Mouse (Mus musculus): ENCODE data around the gene Cyb5r4.
"Not testable (repeated sequence)": the region's sequence is repeated elsewhere in the genome, so short reads cannot be mapped to it uniquely, and the experiment has no call there.

Gene Cyb5r4

GRCm38 (mm10) chr9:87021778-87022523, at the start of gene Cyb5r4:
Gene Cyb5r4 (plus strand): TSS chr9:87022014.
- ChIA-PET CTCF (interaction anchor here in 1 of 4 experiments (0.6 kb wide), 2 partner anchors 12 to 164 kb away, joined by 3 to 7 read pairs; no protein-coding TSS in a partner anchor), POLR2A (interaction anchor here in 2 of 4 experiments (0.6 to 1.5 kb wide), 11 partner anchors 9 to 554 kb away, joined by 3 to 4 read pairs (median 3); partner anchors contain the start of genes Cep162 (in 1 of the 2), Pgm3 (in 1 of the 2) and Rwdd2a (in 1 of the 2))

GRCm38 (mm10) chr9:86972471-86972870, 49.3 kb upstream of the Cyb5r4 start:
- CTCF ChIA-PET: not testable (repeated sequence)
- POLR2A ChIA-PET: interaction anchor here in 1 of 4 experiments (0.6 to 1.8 kb wide), 8 partner anchors 9 to 283 kb away, joined by 3 to 4 read pairs (median 4); partner anchors contain the start of genes Cep162 and Cyb5r4

- ChIA-PET POLR2A (interaction anchor here in 1 of 4 experiments (1.3 to 1.8 kb wide), 6 partner anchors 10 to 190 kb away, joined by 3 to 9 read pairs (median 4); partner anchors contain the start of gene Cyb5r4), CTCF (interaction anchor here in 1 of 4 experiments (1.2 kb wide), 1 partner anchor 17 kb away, joined by 3 read pairs; no protein-coding TSS in a partner anchor)
These were observed 48.3 kb upstream of the Cyb5r4 start for GRCm38 (mm10) chr9:86973562-86973961.

DNA sequence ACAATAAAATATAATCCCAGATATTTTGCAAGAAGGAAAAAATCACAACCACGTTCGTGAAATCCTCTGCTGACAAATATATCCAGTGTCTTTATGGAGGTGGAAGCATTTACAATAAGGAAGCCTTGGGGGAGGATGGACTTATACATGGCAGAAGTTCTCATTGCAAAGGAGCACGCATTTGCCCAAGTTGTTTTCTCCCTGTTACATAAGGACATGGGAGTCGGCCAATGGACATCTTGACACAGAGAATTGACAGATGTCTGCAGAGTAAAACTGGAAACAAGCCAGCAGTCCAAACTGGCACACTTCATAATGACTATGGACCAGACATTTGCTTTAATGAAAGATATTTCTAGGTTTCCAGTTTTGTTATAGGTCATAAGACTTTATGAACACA, 44.9 kb upstream of the Cyb5r4 start:
- ChIA-PET POLR2A (no interaction called here), CTCF (interaction anchor here in 1 of 4 experiments (0.6 kb wide), 1 partner anchor 1467 kb away, joined by 7 read pairs; no protein-coding TSS in a partner anchor)

DNA sequence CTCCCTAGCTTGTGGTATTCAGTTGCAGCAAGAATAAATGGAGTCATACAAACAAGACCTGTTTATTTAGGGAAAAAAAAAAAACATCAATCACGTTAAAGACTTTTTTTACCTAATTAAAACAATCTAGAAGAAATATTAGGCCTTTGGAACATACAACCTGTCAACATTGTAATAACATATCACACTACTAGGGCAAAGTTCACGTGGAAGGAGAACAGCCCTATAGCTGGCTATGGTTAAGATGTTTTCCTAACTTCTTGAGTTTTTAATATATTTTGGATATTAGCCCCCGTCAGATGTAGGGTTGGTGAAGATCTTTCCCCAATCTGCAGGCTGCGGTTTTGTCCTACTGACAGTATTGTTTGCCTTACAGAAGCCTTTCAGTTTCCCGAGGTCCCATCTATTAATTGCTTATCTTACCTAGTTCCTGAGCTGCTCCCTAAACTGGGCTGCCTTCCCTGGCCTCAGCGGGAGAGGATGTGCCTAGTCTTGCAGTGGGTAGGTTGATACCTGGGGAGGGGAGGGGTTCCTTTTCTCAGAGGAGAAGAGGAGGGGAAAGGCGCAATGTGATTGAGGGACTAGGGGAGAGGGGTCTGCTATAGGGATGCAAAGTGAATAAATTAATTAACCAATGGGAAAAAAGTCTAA, 43.4 kb upstream of the Cyb5r4 start:
- CTCF ChIA-PET: no interaction called here
- POLR2A ChIA-PET: no interaction called here

DNA sequence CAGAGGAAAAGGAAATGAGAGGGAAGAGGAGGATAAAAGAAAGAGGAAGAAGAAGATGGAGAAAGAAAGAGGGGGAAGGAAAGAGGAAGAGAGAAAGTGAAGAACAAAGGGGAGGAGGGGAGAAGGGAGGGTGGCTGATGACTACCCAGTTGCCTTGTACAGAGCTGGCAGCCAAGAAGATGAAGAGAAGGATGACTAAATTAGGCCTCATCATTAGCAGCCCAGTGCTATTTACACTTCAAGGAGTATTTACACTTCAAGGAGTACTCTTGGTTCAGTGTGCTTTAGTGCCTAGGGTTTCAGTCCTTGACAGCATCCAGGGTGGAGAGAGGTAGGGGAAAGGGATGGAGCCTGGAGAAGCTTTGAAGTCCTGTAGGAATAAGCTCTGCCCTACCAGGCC, 41.8 kb upstream of the Cyb5r4 start:
- ChIA-PET POLR2A (no interaction called here), CTCF (interaction anchor here in 1 of 4 experiments (0.6 kb wide), 1 partner anchor 405 kb away, joined by 3 read pairs; no protein-coding TSS in a partner anchor)

DNA sequence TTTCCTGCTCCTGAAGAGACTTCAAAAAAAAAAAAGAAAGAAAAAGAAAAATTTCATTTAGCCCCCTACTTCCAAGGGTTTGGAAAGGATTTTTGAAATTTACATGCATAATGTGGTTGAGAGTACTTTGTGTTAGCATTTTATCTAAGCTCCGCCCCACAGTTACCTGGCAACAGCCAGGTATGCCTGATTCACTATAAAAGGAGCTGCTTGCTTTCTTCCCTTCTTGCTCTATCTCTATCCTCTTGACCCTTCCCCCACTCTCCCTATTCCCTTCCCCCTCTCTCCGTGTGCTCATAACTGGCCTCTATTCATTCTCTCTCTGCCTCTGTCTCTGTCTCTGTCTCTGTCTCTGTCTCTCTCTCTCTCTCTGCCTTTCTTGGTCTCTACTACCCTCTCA, 40.9 kb upstream of the Cyb5r4 start:
- ChIA-PET POLR2A (no interaction called here), CTCF (interaction anchor here in 1 of 4 experiments (0.6 kb wide), 1 partner anchor 24 kb away, joined by 3 read pairs; no protein-coding TSS in a partner anchor)

DNA sequence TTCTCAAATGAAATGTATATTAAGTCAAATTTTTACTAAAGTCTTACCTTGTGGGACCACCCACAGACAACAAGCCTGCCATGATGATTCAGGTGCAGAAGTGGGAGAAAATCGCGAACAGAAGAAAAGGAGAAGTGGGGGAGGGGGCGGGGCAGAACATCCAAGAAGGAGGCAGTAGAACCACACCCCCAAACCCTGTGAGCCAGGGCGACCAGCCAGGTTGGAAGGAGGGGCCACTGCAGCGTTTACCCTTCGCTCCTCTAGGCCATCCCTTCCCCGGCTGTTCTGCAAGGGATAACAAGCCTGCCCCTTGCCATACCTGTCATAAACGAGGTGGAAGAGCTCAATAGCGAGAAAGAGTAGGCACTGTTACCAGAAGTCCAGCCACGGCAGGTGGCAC, 40.3 kb upstream of the Cyb5r4 start:
- ChIA-PET POLR2A (no interaction called here), CTCF (interaction anchor here in 1 of 4 experiments (0.6 kb wide), 1 partner anchor 24 kb away, joined by 3 read pairs; no protein-coding TSS in a partner anchor)

DNA sequence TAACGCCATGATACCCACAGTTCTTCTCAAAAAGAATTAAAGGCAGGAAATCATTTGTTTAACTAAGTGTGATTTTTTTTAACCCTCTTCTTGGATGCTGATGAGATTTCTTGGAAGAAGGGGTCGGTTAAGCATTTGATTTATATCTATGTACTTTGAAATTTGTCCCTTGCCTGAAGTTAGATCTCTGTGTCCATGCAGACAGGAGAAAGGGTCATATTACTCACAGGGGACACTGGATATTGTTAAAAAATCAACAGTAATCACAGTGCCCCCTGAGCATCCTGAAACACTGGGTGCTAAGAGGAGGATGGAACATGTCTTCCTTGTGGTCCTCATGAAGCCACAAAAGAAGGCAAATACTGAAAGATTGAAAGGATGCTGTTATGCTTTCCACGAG, 37.2 kb upstream of the Cyb5r4 start:
- CTCF ChIA-PET: no interaction called here
- POLR2A ChIA-PET: no interaction called here

DNA sequence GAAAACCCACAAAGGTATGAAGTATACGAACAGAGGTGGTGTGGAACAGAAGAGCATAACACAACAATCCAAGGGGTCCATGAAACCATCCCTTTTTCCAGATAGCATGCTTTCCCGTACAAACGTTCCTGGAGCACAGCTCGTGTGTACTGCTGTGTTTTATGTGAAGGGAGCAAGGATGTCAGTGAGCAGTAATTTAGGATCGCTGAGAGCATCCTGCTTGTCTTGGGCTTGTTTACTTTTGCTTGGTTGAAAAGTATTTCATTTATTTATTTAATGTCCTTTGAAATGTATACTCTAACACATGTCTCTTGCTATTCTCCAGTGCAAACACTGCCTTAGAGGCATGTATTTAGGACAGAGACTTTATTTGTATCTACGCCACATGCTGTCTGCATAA, 36.7 kb upstream of the Cyb5r4 start:
- ChIA-PET POLR2A (no interaction called here), CTCF (no interaction called here)

- ChIA-PET CTCF (interaction anchor here in 1 of 4 experiments (0.7 kb wide), 1 partner anchor 576 kb away, joined by 4 read pairs; no protein-coding TSS in a partner anchor), POLR2A (interaction anchor here in 1 of 4 experiments (1.7 kb wide), 1 partner anchor 13 kb away, joined by 9 read pairs; no protein-coding TSS in a partner anchor)
These were observed 35.0 kb upstream of the Cyb5r4 start for GRCm38 (mm10) chr9:86986703-86987296.

GRCm38 (mm10) chr9:86989822-86990221, 32.0 kb upstream of the Cyb5r4 start:
- POLR2A ChIA-PET: no interaction called here
- CTCF ChIA-PET: no interaction called here

- ChIA-PET CTCF (no interaction called here), POLR2A (no interaction called here)
These were observed 30.1 kb upstream of the Cyb5r4 start for GRCm38 (mm10) chr9:86991758-86992157.

DNA sequence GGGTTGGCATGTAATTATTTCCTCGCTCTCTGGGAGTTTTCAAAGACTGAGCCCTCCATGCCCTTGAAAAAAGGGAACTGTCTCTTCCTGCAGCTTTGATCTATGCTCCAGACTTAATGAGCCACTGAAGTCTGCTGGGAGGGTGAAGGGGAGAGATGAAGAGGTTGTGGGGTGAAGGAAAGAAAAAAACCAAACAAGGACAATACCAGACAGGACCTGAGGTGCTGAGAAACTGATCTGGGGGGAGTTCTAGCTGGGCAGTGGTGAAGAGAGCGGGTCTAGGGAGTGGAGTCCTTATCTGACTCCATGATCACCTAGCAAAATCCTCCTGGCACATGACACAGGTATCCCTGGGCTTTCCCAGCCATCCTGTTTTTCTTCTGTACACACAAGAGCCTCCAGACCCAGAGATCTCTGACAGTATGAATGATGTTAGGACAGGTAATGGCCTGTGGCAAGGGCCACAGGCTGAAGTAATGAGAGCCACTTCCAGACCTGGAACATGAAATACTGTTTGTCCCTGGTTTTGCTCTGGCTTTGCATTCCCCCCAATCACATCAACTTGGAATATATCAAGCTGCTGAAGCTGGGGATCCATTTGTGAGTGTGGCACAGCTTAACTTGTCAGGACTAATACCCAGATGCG, 24.6 kb upstream of the Cyb5r4 start:
- POLR2A ChIA-PET: no interaction called here
- CTCF ChIA-PET: no interaction called here

DNA sequence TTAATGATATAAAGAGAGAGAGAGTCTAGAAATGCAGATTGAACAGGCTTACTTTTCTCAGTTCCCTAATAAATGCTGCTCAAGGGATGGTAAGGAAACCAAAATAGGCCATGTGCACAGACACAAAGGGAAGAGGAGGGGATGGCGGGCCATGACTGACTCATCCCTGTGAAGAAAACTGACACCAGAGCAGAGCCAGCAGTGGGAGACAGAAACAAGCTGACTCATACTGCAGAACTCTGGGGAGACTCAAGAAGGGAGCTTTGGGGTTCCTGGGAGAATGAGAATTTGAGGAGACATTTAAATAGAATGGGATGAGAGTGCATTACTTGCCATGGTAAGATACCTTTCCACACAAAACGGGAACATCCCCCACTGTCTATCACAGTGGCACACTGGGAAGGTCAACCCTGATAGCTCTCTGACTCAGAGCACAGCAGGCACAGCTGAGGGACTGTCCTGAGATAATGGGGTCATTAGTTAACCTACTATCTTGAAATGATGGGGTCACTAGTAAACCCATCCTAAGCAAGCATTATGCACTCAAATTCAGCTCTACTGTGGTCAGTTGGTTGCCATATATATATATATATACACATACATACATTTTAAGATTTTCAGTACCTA, 21.7 kb upstream of the Cyb5r4 start:
- ChIA-PET POLR2A (interaction anchor here in 2 of 4 experiments (0.6 to 0.7 kb wide), 2 partner anchors 1341 to 1482 kb away, joined by 3 to 7 read pairs; partner anchors contain the start of gene Syncrip (in 1 of the 2)), CTCF (interaction anchor here in 1 of 4 experiments (0.6 kb wide), 1 partner anchor 739 kb away, joined by 3 read pairs; no protein-coding TSS in a partner anchor)

DNA sequence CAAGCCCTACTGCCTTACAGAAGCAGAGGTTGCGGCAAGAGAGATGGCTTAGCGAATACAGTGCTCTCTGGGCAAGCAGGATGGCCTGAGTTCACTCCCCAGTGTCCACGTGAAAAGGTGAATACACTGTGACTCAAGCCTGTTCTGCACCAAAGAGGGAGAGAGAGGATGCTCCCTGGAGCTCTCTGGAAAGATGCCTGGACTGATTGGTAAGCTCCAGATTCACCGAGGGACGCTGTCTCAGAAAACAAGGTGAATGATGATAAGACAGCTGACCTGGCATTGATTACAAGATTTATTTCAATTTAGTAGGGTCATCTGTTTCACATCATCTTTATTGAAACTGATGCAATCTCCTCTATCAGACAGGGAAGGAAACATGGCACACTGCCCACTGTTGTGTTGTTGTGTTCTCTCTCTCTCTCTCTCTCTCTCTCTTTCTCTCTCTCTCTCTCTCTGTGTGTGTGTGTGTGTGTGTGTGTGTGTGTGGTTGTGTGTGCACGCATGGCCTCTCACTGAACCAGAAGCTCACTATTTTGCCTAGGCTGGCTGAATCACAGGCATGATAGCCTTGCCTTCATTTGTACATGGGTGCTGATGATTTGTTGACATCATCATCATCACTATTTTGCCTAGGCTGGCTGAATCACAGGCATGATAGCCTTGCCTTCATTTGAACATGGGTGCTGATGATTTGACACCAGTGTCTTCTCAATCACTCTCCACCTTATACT, 16.9 kb upstream of the Cyb5r4 start:
- ChIA-PET POLR2A (no interaction called here), CTCF (interaction anchor here in 1 of 4 experiments (0.6 kb wide), 1 partner anchor 24 kb away, joined by 3 read pairs; no protein-coding TSS in a partner anchor)

DNA sequence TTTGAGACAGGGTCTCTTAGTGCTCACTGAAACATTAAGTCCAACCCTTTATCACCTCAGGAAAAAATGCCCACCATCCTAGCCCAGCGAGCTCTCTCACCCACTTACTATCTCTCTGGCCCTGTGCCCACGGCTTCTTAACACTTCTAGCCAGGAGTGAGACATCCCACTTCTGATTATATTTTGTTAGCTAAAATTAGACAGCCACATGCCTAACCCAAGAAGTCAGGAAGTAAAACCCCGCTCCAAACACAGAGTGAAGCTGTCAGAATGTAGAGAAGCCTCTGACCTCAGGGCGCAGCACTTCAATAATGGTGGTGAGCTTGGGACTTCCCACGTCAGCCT, 16.4 kb upstream of the Cyb5r4 start:
- ChIA-PET CTCF (interaction anchor here in 1 of 4 experiments (0.6 kb wide), 1 partner anchor 24 kb away, joined by 3 read pairs; no protein-coding TSS in a partner anchor), POLR2A (no interaction called here)

GRCm38 (mm10) chr9:87008507-87008906, 13.3 kb upstream of the Cyb5r4 start:
- POLR2A ChIA-PET: no interaction called here
- CTCF ChIA-PET: no interaction called here
